Mouse (Mus musculus) intestine, postnatal 0 days (tissue): ENCODE measurements around the gene Rassf10. TPM values are rescaled to one million over a fixed set of nuclear protein-coding genes. Genes with fewer than 3 reads are reported as not detected.
A peak's percentile ranks its signal among the peaks of the same experiment; 100 is the strongest.

Source experiments
- ATAC-seq: fragments of 200-750 bp; cut with Nextera tagmentation; 2 replicates; pipeline ENCODE4 v1.8.0; 2017; ENCODE audit warnings: mild to moderate bottlenecking, moderate TSS enrichment, moderate library complexity
- H3K27ac ChIP-seq: fragments of 300-500 bp; sonication (generic); 2 replicates; pipeline ENCODE4 v1.5.1; 2014; ENCODE audit warnings: mild to moderate bottlenecking, low read depth, low read length, moderate library complexity
- H3K27me3 ChIP-seq: fragments of 300-500 bp; sonication (generic); replicated peaks from 2 replicates; pipeline ENCODE4 v1.6.1; 2014; ENCODE audit warnings: low read length, mixed read lengths; ENCODE audit not compliant: control insufficient read depth, insufficient read depth
- H3K36me3 ChIP-seq: fragments of 300-500 bp; sonication (generic); 2 replicates; pipeline ENCODE4 v1.6.1; 2014; ENCODE audit warnings: mild to moderate bottlenecking, moderate library complexity; ENCODE audit not compliant: control insufficient read depth, insufficient read depth
- H3K4me1 ChIP-seq: fragments of 300-500 bp; sonication (generic); replicated peaks from 2 replicates; pipeline ENCODE4 v1.6.1; 2014; ENCODE audit warnings: antibody characterized with exemption, low read length, mixed read lengths; ENCODE audit not compliant: control insufficient read depth, insufficient read depth
- H3K4me2 ChIP-seq: fragments of 300-500 bp; sonication (generic); replicated peaks from 2 replicates; pipeline ENCODE4 v1.6.1; 2014; ENCODE audit warnings: low read depth, mild to moderate bottlenecking, moderate library complexity
- H3K4me3 ChIP-seq: fragments of 300-500 bp; sonication (generic); 2 replicates; pipeline ENCODE4 v1.5.1; 2014; ENCODE audit warnings: low read depth, low read length
- H3K9ac ChIP-seq: fragments of 300-500 bp; sonication (generic); 2 replicates; pipeline ENCODE4 v1.6.1; 2014; ENCODE audit warnings: mild to moderate bottlenecking, low read depth, low read length
- H3K9me3 ChIP-seq: fragments of 300-500 bp; sonication (generic); 2 replicates; pipeline ENCODE4 v1.6.1; 2016; ENCODE audit warnings: mixed run types; ENCODE audit not compliant: control insufficient read depth
- CTCF ChIP-seq: sonication (generic); IDR thresholded peaks from 2 replicates; pipeline ENCODE4 v1.5.1; 2016; ENCODE audit warnings: low read depth, mild to moderate bottlenecking, control low read depth, antibody characterized with exemption, moderate library complexity
- WGBS: fragments of 180-500 bp; shearing (Covaris S2); extraction: QIAGEN DNeasy Blood & Tissue Kit; methylation state at CpG from one replicate; pipeline ENCODE4 v1.1.7; 2014; 5-methylcytosine and 5-hydroxymethylcytosine counted together
- polyA plus RNA-seq: library from polyadenylated mRNA; unstranded; fragments of >200 nt; fragmentation: Nextera tagmentation; extraction: Ambion mirVana; gene quantifications from 2 replicates; pipeline ENCODE4 v1.2.1, GENCODE M21; 2015

Gene Rassf10
- polyA plus RNA-seq, 1 experiment from 2014 or later, result 0.94 TPM

DNA sequence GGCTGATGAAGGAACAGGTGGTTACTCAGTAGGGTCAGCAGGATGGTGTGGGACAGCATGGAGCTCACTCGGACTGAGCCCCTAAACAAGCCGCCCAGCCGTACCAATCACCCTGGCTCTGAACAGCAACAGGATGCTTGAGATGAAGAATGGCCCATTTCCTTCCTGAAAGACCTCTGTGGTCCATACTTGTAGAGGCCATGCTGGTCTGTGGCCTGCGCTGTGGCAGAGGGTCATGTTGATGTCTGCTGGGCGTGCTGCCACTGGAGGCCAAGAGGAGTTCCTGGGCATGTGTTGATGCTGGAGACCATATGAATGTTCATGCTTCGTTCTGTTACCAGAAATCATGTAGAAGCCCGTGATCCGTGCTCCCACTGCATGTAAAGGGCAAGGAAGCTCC lies 16.7 kb upstream of the Rassf10 start:
- Histone ChIP-seq H3K9me3 (no peaks in the 10 kb centered on the region), H3K4me3 (no peak overlapping the region), H3K36me3 (no peaks in the 10 kb centered on the region), H3K9ac (no peak overlapping the region), H3K27ac (no peak overlapping the region), H3K4me1 (no peaks in the 10 kb centered on the region), H3K27me3 (no peaks in the 10 kb centered on the region), H3K4me2 (no peak overlapping the region)
- WGBS, result 87% methylated on average over 8 of the region's 8 CpGs
- no peak for TF ChIP-seq CTCF
- no peak for ATAC-seq

- H3K4me2 ChIP-seq, result no peak overlapping the region
- 42% methylated on average over 5 of the region's 5 CpGs for WGBS
- no peaks in the 10 kb centered on the region for H3K4me1 ChIP-seq
- no peak overlapping the region for H3K27ac ChIP-seq
- no peaks in the 10 kb centered on the region for H3K9me3 ChIP-seq
- no peak for ATAC-seq
- H3K4me3 ChIP-seq, result no peak overlapping the region
- no peak overlapping the region for H3K9ac ChIP-seq
- no peaks in the 10 kb centered on the region for H3K27me3 ChIP-seq
- no peaks in the 10 kb centered on the region for H3K36me3 ChIP-seq
- no peak for TF ChIP-seq CTCF
Observed at GRCm38 (mm10) chr7:112938959-112939358, 14.8 kb upstream of the Rassf10 start.

DNA sequence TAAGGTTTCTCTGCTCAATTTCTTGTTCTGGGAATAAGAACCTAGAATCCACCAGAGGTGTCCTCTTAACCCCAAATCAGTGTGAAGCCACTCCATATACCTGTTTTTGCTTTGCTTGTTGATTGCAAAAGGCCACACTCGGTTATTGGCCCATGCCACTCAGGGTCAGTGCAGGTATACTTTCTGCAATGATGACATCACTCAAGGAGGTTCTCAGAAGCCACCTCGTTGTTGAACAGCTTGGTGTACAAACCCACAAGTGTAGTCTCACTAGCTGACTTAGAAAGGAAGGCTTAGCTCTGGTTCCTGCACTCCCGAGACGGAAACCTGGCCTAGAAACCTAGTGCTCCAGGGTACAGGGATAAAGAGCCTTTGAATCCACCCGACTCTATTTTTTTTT lies 11.2 kb upstream of the Rassf10 start:
- WGBS, result 52% methylated on average over 5 of the region's 5 CpGs
- no peak overlapping the region for H3K27ac ChIP-seq
- no peak overlapping the region for H3K4me3 ChIP-seq
- H3K9me3 ChIP-seq, result no peaks in the 10 kb centered on the region
- H3K4me2 ChIP-seq, result no peak overlapping the region
- no peak for TF ChIP-seq CTCF
- no peak for ATAC-seq
- H3K4me1 ChIP-seq, result no peaks in the 10 kb centered on the region
- H3K36me3 ChIP-seq, result no peaks in the 10 kb centered on the region
- no peaks in the 10 kb centered on the region for H3K27me3 ChIP-seq
- H3K9ac ChIP-seq, result no peak overlapping the region

DNA sequence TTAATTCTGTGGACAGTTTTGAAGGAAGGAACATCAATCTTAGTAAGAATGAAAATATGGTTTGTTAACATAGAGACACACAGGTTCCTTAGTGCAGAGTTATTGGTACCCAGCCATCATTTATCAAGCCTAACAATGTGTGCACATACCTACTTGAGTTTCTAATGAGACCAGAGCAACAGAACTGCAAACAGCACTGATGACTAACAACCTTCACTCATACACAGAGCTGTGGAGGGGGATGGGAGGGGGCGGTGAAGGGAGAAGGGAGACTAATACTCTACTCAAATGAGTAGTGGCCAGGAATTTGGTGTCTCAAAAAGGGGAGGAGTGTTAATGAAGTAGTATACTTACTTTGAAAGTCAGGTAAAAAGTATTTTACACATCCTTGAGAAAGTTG lies 10.7 kb upstream of the Rassf10 start:
- no peaks in the 10 kb centered on the region for H3K27me3 ChIP-seq
- no peaks in the 10 kb centered on the region for H3K4me1 ChIP-seq
- ATAC-seq, result no peak
- no peak overlapping the region for H3K4me3 ChIP-seq
- H3K36me3 ChIP-seq, result no peaks in the 10 kb centered on the region
- H3K27ac ChIP-seq, result no peak overlapping the region
- no peak overlapping the region for H3K9ac ChIP-seq
- no peak for TF ChIP-seq CTCF
- no peak overlapping the region for H3K4me2 ChIP-seq
- 71% methylated on average over 1 of the region's 1 CpGs for WGBS
- H3K9me3 ChIP-seq, result no peaks in the 10 kb centered on the region

DNA sequence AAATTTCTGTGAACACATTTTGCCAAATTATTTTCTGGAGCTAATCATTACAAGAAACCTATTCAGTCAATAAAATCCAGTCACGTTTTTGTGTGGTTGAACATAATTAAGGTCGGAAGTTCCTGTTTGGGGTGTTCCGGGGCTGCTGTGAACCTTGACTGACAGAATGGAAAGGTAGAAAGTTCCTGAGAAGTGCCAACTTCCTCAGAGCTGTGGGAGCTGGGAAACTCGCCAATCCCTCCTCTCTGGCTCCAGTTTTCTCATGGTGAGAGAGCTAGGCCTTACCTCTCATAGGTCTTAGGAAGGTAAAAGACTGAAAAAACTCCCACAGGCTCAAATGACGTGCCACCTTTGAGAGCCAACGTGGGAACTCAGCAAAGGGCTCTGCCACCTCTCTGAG lies 7.1 kb upstream of the Rassf10 start:
- no peak overlapping the region for H3K9ac ChIP-seq

DNA sequence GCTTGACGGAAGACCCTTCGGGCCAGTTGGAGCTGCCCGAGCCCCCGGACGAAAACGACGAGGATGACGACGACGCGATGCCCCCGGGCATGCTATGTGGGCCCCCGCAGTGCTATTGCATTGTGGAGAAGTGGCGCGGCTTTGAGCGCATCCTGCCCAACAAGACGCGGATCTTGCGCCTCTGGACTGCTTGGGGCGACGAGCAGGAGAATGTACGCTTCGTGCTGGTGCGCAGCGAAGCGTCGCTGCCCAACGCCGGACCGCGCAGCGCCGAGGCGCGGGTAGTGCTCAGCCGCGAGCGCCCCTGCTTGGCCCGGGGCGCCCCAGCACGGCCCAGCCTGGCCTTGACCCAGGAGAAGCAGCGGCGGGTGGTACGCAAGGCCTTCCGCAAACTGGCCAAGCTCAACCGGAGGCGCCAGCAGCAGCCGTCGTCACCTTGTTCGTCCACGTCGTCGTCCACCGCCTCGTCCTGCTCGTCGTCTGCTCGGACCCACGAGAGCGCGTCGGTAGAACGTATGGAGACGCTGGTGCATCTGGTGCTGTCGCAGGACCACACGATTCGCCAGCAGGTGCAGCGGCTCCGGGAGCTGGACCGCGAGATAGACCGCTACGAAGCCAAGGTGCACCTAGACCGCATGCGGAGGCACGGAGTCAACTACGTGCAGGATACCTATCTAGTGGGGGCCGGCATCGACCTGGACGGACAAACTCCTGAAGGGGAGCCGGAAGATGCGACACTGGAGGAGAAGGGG lies 765 bp downstream of the Rassf10 start:
- ATAC-seq, result peak; percentile 20; the same call in 1 of the 2 replicates
- H3K36me3 ChIP-seq, result no peaks in the 10 kb centered on the region
- peak overlapping the region; percentile 39 for H3K4me3 ChIP-seq
- no peak overlapping the region for H3K9ac ChIP-seq
- H3K4me1 ChIP-seq, result no peaks in the 10 kb centered on the region
- TF ChIP-seq CTCF, result 0 out of 2 replicates have a peak, but pooled peaks have one; percentile 5
- H3K9me3 ChIP-seq, result no peaks in the 10 kb centered on the region
- under 1% methylated on average over 82 of the region's 82 CpGs for WGBS
- peak overlapping the region; percentile 95 for H3K4me2 ChIP-seq
- peaks cover 18% of the 10 kb centered on the region for H3K27me3 ChIP-seq
- no peak overlapping the region for H3K27ac ChIP-seq

More for the DNA sequence above, 7.1 kb upstream of the Rassf10 start:
- Histone ChIP-seq H3K36me3 (no peaks in the 10 kb centered on the region), H3K4me1 (no peaks in the 10 kb centered on the region), H3K4me3 (no peak overlapping the region), H3K4me2 (no peak overlapping the region), H3K9me3 (no peaks in the 10 kb centered on the region), H3K27me3 (no peaks in the 10 kb centered on the region), H3K27ac (no peak overlapping the region)
- WGBS, result 49% methylated on average over 6 of the region's 6 CpGs
- no peak for ATAC-seq
- no peak for TF ChIP-seq CTCF
